Mouse (Mus musculus): Measurements from ENCODE around the gene Rab25.

Gene Rab25

GRCm38 (mm10) chr3:88543174-88543573, 4.9 kb downstream of the Rab25 start:
- DNase-seq (ENCODE audit: low read depth in 1 of 2, low spot score in 2 of 2) = no peak

GRCm38 (mm10) chr3:88542486-88542885, 5.6 kb downstream of the Rab25 start:
- no peak for DNase-seq (ENCODE audit: low read depth in 1 of 2, low spot score in 2 of 2)

GRCm38 (mm10) chr3:88541622-88542401, 6.3 kb downstream of the Rab25 start:
- DNase-seq (ENCODE audit: low read depth in 1 of 2, low spot score in 2 of 2) = no peak

- DNase-seq (ENCODE audit: low read depth in 1 of 2, low spot score in 2 of 2) = no peak
These were observed 8.0 kb downstream of the Rab25 start for GRCm38 (mm10) chr3:88540085-88540484.

- DNase-seq (ENCODE audit: low read depth in 1 of 2, low spot score in 2 of 2) = no peak
These were observed 8.7 kb downstream of the Rab25 start for GRCm38 (mm10) chr3:88539397-88539796.

- DNase-seq (ENCODE audit: low read depth in 1 of 2, low spot score in 2 of 2) = no peak
These were observed 9.6 kb downstream of the Rab25 start for GRCm38 (mm10) chr3:88538271-88539145.

GRCm38 (mm10) chr3:88537146-88537545, 11.0 kb downstream of the Rab25 start:
- no peak for DNase-seq (ENCODE audit: low read depth in 1 of 2, low spot score in 2 of 2)

- DNase-seq (ENCODE audit: low read depth in 1 of 2, low spot score in 2 of 2) = no peak
These were observed 11.8 kb downstream of the Rab25 start for GRCm38 (mm10) chr3:88536103-88536930.

GRCm38 (mm10) chr3:88535527-88535926, 12.6 kb downstream of the Rab25 start:
- DNase-seq (ENCODE audit: low read depth in 1 of 2, low spot score in 2 of 2) = no peak

GRCm38 (mm10) chr3:88535005-88535404, 13.1 kb downstream of the Rab25 start:
- DNase-seq (ENCODE audit: low read depth in 1 of 2, low spot score in 2 of 2) = no peak

GRCm38 (mm10) chr3:88533706-88534105, 14.4 kb downstream of the Rab25 start:
- DNase-seq (ENCODE audit: low read depth in 1 of 2, low spot score in 2 of 2) = no peak

- DNase-seq (ENCODE audit: low read depth in 1 of 2, low spot score in 2 of 2) = no peak
These were observed 15.2 kb downstream of the Rab25 start for GRCm38 (mm10) chr3:88532689-88533511.

- no peak for DNase-seq (ENCODE audit: low read depth in 1 of 2, low spot score in 2 of 2)
These were observed 15.8 kb downstream of the Rab25 start, which contains the start of gene Mex3a for GRCm38 (mm10) chr3:88532299-88532674. Gene Mex3a (plus strand): TSS chr3:88532395.

GRCm38 (mm10) chr3:88531348-88532298, 16.5 kb downstream of the Rab25 start:
- peak in 1 of 2 experiments; percentile 64 for DNase-seq (ENCODE audit: low read depth in 1 of 2, low spot score in 2 of 2)

- DNase-seq (ENCODE audit: low read depth in 1 of 2, low spot score in 2 of 2) = no peak
These were observed 17.8 kb downstream of the Rab25 start for GRCm38 (mm10) chr3:88530082-88530864.

GRCm38 (mm10) chr3:88529204-88530000, 18.7 kb downstream of the Rab25 start:
- no peak for DNase-seq (ENCODE audit: low read depth in 1 of 2, low spot score in 2 of 2)

GRCm38 (mm10) chr3:88528646-88529045, 19.5 kb downstream of the Rab25 start:
- no peak for DNase-seq (ENCODE audit: low read depth in 1 of 2, low spot score in 2 of 2)

- no peak for DNase-seq (ENCODE audit: low read depth in 1 of 2, low spot score in 2 of 2)
These were observed 20.5 kb downstream of the Rab25 start for GRCm38 (mm10) chr3:88527565-88527964.

Measured in monocyte, adult 2 months (primary cell).